Mouse (Mus musculus) heart, adult 2 months (tissue): ENCODE measurements around the gene Bbs1.
A peak's percentile ranks its signal among the peaks of the same experiment; 100 is the strongest.

Source experiments
- CTCF ChIP-seq: fragments of 200-600 bp; IDR thresholded peaks from 2 replicates; pipeline ENCODE4 v1.8.1; 2022; ENCODE audit warnings: antibody characterized with exemption, mild to moderate bottlenecking, moderate library complexity
- POLR2A ChIP-seq: fragments of 200-500 bp; IDR thresholded peaks from 2 replicates; pipeline ENCODE4 v1.6.1; 2011; ENCODE audit warnings: mild to moderate bottlenecking, low read depth, low read length, control low read depth; ENCODE audit not compliant: insufficient read depth

- TF ChIP-seq POLR2A, result peak; percentile 92
- no peak for TF ChIP-seq CTCF
Observed at GRCm38 (mm10) chr19:4927904-4928531, 21.6 kb upstream of the Bbs1 start, which contains the start of gene Dpp3.
